Mouse (Mus musculus) testis, postnatal 10 days (tissue): ENCODE data around the gene Mettl14.

Source experiments
- DNase-seq: peaks from one replicate; pipeline ENCODE4 v3.0.0; 2021; ENCODE audit warnings: low spot score

The Mettl14 gene

DNA sequence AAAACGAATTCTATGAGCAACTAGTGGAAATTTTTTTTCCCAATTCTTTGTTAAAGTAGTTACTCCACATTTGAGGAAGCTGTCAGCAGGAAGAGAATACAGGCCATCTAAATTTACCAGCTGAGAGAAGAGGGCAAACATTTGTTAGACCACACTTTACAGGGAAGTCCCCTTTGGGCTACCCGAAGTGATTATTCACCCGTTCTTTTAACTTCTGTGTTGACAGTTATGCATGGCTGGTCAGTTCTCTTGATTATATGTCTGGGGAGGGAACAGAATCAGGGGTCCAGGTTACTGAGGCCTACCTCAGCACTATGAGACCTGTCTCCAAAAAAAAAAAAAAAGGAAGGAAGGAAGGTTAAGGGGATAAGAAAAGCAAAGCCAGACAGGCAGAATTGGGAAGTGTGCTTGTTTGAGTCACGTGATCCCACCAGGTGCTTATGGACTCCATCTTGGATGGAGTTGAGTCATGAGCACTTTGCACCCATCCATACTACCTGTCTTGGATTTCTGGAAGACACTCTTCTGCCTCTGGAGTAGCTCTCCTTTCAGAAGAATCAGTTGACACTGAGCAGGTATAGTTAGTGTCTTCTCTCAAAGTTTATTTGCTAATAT is 29.4 kb downstream of the Mettl14 start:
- no peak for DNase-seq

- DNase-seq = no peak
Measured at GRCm38 (mm10) chr3:123354388-123354787, 31.5 kb downstream of the Mettl14 start.

- DNase-seq = no peak
Measured at GRCm38 (mm10) chr3:123353661-123354060, 32.2 kb downstream of the Mettl14 start.

DNA sequence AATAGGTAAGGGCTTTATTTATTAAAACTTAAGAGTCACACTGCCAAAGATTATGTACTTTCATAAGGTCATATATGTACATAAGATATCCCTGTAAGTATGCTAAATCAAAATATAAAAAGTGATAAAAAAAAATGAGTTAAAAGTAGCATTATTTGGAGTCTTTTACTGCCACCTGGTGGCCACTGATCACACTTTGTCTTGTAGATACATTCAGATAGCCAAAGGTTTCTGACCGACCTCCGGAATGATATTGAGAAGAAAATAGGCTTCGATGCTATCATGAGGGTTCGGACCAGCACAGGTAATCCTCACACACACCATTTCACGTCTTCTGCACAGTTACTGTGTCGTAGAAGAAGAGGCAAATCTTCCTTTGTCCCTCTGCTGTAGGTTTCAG is 32.7 kb downstream of the Mettl14 start:
- DNase-seq = peak; percentile 69

GRCm38 (mm10) chr3:123351519-123351918 is 34.4 kb downstream of the Mettl14 start:
- DNase-seq = no peak

- no peak for DNase-seq
Measured at GRCm38 (mm10) chr3:123350602-123351001, 35.3 kb downstream of the Mettl14 start.

DNA sequence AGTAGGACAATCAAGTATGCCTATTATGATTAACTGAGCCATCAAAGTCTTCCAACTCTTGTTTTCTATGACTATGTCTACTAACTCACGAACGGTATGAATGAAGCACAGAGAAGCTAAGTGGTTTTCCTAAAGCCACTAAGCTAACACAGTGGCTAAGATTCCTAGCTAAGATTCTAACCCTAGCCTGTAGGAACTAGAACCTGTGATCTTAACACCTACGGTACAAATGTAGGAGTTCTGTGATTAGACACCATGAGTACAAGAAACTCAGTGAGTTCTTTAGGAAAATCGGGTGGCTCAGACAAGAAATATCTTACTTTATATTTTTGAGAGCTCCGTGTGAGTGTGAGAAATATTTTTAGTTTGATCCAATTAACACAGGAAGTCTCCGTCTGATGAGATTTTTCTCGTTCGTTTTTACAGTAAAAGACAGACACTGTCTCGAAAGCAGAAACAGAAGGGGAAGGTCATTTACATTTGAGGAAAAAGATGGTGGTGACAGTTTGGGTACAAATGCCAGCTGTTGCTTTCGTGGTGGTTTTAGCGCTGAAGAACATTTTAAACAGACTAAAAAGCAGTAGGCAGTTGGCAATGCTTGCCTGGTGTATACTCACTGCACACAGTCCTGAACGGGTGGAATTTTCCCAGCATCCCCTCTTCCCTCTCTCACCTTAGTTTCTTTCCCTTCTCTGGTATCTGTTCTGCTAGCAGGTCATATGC is 37.7 kb downstream of the Mettl14 start:
- no peak for DNase-seq

GRCm38 (mm10) chr3:123343690-123344089 is 42.2 kb downstream of the Mettl14 start:
- DNase-seq = no peak

- DNase-seq = no peak
Measured at GRCm38 (mm10) chr3:123341049-123341448, 44.9 kb downstream of the Mettl14 start.

GRCm38 (mm10) chr3:123338666-123339195 is 47.2 kb downstream of the Mettl14 start:
- DNase-seq = no peak

DNA sequence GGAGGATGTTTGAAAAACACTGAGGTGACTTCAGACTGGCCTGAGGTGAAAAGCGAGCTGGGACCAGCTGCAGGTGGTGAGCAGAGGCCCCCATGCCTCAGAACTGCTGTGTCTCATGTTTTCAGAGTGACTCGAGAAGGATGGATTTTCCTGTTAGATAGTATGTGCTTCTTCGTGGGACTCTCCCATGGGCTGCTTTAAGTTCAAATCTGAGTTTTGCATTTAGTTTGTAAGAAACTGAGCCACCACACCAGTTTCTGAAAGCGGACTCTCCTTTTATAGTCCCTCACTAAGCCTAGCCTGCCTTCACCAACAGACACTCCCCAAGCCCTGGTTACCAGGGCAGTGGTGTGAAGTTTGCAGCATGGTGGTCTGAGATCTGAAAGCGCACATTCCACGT is 48.1 kb downstream of the Mettl14 start:
- no peak for DNase-seq

- DNase-seq = no peak
Measured at GRCm38 (mm10) chr3:123336951-123337350, 49.0 kb downstream of the Mettl14 start.

DNA sequence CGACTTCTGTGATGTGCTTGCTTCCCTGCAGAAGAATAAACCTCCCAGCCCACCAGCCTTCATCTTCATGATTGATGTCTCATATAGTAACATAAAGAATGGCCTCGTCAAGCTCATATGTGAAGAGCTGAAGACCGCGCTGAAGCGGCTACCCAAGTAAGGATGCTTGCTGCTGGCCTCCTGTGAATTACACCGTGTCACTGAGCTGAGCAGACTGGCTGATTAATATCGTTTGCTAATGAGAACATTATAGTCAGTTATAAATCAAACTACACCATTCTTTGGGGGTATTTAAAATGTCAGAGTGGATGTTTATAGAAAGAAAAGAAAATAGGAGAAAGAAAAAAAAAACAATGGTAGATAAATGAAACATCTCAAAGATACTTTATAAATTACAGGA is 49.5 kb downstream of the Mettl14 start:
- no peak for DNase-seq

DNA sequence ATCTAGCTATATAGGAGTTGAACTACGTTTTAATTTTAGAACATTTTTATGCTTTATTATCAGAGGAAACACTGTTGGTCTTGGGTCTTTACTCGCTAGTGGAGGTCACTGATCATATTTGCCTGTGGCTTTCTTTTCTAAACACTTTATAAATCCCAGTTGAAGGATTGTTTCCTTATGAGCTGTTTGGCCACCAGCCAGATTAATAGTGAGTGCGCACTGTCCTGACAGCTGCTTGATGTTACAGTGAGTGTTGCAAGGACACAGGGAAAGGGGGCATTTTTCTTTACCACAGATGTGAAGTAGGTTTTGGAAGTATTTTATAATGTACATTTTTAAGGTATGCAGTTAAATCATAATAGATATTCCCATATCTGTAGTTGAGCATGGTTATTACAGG is 50.4 kb downstream of the Mettl14 start:
- no peak for DNase-seq

- no peak for DNase-seq
Measured at GRCm38 (mm10) chr3:123334947-123335346, 51.0 kb downstream of the Mettl14 start.

DNA sequence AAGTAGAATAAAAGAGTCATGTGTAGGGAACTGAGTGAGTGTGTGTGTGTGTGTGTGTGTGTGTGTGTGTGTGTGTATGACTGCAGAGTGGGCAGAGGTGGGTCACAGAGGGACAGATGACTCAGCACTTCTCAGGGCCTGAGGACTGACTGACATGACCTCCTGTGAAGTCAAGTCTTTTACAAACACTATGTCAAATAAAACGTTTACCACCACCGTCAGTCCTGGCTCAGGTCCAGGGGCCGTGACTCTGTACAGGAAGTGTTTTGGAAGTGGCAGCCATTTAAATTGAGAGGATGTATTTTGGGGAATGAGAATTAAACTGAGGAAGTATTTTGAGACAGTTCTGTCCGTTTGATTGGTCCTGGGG is 52.9 kb downstream of the Mettl14 start:
- peak; percentile 47 for DNase-seq

DNA sequence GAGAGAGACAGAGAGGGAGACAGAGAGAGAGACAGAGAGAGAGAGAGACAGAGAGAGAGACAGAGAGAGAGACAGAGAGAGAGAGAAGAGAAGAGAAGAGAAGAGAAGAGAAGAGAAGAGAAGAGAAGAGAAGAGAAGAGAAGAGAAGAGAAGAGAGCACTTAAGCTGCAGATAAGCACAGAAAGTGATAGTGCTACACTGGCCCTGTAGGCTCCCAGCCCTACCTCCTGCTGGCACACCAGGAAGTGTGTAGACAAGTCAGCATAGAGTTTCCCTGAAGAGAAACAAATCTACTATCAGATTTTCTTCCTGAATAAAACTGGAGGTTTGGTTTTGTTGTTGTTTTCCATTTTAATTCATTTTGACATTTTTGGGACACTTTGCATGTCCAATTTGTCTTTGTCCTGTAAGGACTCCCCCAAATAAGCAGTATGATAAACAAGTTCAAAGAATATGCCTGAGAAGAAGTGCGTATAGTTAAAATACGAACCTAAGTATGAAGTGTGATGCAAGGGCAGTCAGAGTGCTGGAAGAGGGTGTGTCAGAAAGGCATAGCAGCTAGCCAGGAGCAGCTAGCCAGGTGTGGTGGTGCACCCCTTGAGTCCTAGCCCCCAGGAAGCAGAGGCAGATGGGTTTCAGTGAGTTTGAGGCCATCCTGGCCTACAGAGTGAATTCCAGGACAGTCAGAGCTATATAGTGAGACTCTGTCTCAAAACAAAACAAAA is 53.4 kb downstream of the Mettl14 start:
- DNase-seq = no peak

GRCm38 (mm10) chr3:123330221-123330620 is 55.7 kb downstream of the Mettl14 start:
- DNase-seq = no peak

DNA sequence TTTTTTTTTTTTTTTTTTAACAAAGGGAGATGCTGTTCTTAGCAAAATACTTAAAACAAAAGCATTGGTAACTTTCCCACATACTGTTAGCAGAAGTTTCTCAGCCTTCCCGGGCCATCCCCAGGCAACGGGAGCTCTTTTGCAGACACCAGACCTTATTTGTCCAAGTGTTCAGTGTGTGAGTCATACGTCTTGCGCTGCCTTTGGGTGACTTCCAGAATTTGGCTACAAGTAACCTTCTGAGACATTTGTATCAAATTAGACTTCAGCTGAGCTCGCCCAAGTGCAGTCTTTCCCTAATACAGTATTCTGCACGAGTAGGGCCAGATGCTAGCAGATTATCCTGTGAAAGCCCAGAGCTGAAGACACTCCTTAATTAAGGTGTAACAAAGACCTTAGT is 56.7 kb downstream of the Mettl14 start:
- DNase-seq = peak; percentile 68

DNA sequence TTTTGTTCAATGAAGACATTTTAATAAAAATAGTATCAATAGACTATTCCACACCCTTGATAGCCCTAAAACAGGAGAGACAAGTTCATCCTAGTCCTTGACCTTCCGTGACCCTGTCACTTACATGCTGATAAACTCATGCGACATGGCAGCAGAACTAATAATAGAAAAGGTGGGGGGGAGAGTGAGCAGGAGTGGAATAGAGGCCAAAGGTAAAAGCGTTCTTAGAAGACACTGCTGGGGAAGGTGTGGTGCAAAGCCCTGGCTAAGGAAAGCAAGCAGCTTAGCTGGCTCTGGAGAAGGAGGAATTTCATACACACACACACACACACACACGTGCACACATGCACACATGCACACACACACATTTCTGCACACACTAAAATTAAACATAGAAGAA is 61.6 kb downstream of the Mettl14 start:
- no peak for DNase-seq

DNA sequence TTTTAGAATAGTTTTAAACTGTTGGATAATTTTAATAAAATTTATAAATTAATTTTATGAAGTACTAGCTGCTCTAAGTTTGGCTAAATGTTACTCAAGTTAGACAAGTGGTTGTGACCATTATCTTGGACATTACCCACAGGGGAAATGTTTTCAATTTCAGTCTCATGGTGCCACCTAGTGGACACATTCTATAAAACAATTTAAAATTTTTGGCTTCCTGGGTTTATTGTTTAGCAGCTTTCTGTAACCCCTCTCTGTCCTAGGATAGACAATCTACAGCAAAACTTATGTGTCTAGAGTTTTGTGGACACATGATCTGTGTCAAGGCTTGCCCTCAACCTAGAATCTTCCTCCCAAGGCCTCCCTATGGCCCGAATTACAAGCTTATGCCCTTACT is 63.8 kb downstream of the Mettl14 start:
- no peak for DNase-seq

GRCm38 (mm10) chr3:123321612-123322011 is 64.3 kb downstream of the Mettl14 start:
- no peak for DNase-seq

GRCm38 (mm10) chr3:123320341-123320740 is 65.6 kb downstream of the Mettl14 start:
- no peak for DNase-seq
